Mouse (Mus musculus) midbrain, embryonic 16.5 days (tissue): Measurements from ENCODE around the gene Cd80. TPM values are rescaled to one million over a fixed set of nuclear protein-coding genes. Genes with fewer than 3 reads are reported as not detected.

Experiments used
- ATAC-seq: fragments of 200-750 bp; cut with Nextera tagmentation; 2 replicates; pipeline ENCODE4 v1.8.0; 2017; ENCODE audit warnings: moderate TSS enrichment
- H3K27ac ChIP-seq: fragments of 300-500 bp; sonication (generic); 2 replicates; pipeline ENCODE4 v1.5.1; 2014; ENCODE audit warnings: mild to moderate bottlenecking, low read length, mixed read lengths
- H3K27me3 ChIP-seq: fragments of 300-500 bp; sonication (generic); 2 replicates; pipeline ENCODE4 v1.6.1; 2014; ENCODE audit warnings: low read depth, low read length, mixed read lengths; ENCODE audit not compliant: control insufficient read depth, insufficient read depth
- H3K36me3 ChIP-seq: fragments of 300-500 bp; sonication (generic); 2 replicates; pipeline ENCODE4 v1.6.1; 2014; ENCODE audit warnings: mild to moderate bottlenecking, low read length, moderate library complexity, mixed read lengths; ENCODE audit not compliant: control insufficient read depth, insufficient read depth
- H3K4me1 ChIP-seq: fragments of 300-500 bp; sonication (generic); 2 replicates; pipeline ENCODE4 v1.6.1; 2014; ENCODE audit warnings: mild to moderate bottlenecking, low read length, mixed read lengths; ENCODE audit not compliant: control insufficient read depth, insufficient read depth
- H3K4me2 ChIP-seq: fragments of 300-500 bp; sonication (generic); 2 replicates; pipeline ENCODE4 v1.6.1; 2014; ENCODE audit warnings: mild to moderate bottlenecking, low read length, mixed read lengths
- H3K4me3 ChIP-seq: fragments of 300-500 bp; sonication (generic); 2 replicates; pipeline ENCODE4 v1.5.1; 2014; ENCODE audit warnings: low read depth, mild to moderate bottlenecking, low read length, moderate library complexity, mixed read lengths
- H3K9ac ChIP-seq: fragments of 300-500 bp; sonication (generic); 2 replicates; pipeline ENCODE4 v1.6.1; 2014; ENCODE audit warnings: low read depth, low read length, mixed read lengths
- H3K9me3 ChIP-seq: fragments of 300-500 bp; sonication (generic); replicated peaks from 2 replicates; pipeline ENCODE4 v1.6.1; 2014; ENCODE audit warnings: mild to moderate bottlenecking, low read length, mixed read lengths; ENCODE audit not compliant: control insufficient read depth, poor library complexity, severe bottlenecking
- WGBS: fragments of 180-500 bp; shearing (Covaris S2); extraction: QIAGEN DNeasy Blood & Tissue Kit; methylation state at CpG from one replicate; pipeline ENCODE4 v1.1.7; 2014; 5-methylcytosine and 5-hydroxymethylcytosine counted together
- polyA plus RNA-seq: library from polyadenylated mRNA; unstranded; fragments of >200 nt; fragmentation: Nextera tagmentation; extraction: Ambion mirVana; gene quantifications from 2 replicates; pipeline ENCODE4 v1.2.1, GENCODE M21; 2015

The Cd80 gene
- polyA plus RNA-seq, 1 experiment from 2014 or later, result 0.46 TPM

- Histone ChIP-seq H3K9me3 (no peaks in the 10 kb centered on the region), H3K27ac (no peak overlapping the region), H3K4me3 (no peak overlapping the region), H3K9ac (no peak overlapping the region), H3K27me3 (no peaks in the 10 kb centered on the region), H3K4me2 (no peak overlapping the region), H3K36me3 (peaks cover 2% of the 10 kb centered on the region; the same call in 1 of the 2 replicates), H3K4me1 (peaks cover 9% of the 10 kb centered on the region)
- 86% methylated on average over 11 of the region's 11 CpGs for WGBS
- ATAC-seq, result no peak
Measured at GRCm38 (mm10) chr16:38454533-38455254, 667 bp upstream of the Cd80 start.

- Histone ChIP-seq H3K9me3 (no peaks in the 10 kb centered on the region), H3K36me3 (no peaks in the 10 kb centered on the region), H3K4me3 (no peak overlapping the region), H3K4me2 (no peak overlapping the region), H3K9ac (no peak overlapping the region), H3K27me3 (no peaks in the 10 kb centered on the region), H3K4me1 (no peaks in the 10 kb centered on the region), H3K27ac (no peak overlapping the region)
- ATAC-seq, result no peak
- 68% methylated on average over 11 of the region's 11 CpGs for WGBS
Measured at GRCm38 (mm10) chr16:38456812-38457567, 1.6 kb downstream of the Cd80 start.

GRCm38 (mm10) chr16:38458600-38459280 is 3.4 kb downstream of the Cd80 start:
- H3K27me3 ChIP-seq, result no peaks in the 10 kb centered on the region
- H3K27ac ChIP-seq, result no peak overlapping the region
- H3K4me2 ChIP-seq, result no peak overlapping the region
- ATAC-seq, result no peak
- no peaks in the 10 kb centered on the region for H3K9me3 ChIP-seq
- WGBS, result 74% methylated on average over 6 of the region's 6 CpGs
- H3K9ac ChIP-seq, result no peak overlapping the region
- H3K4me1 ChIP-seq, result no peaks in the 10 kb centered on the region
- H3K36me3 ChIP-seq, result no peaks in the 10 kb centered on the region
- H3K4me3 ChIP-seq, result no peak overlapping the region

GRCm38 (mm10) chr16:38459990-38460389 is 4.6 kb downstream of the Cd80 start:
- Histone ChIP-seq H3K4me1 (no peaks in the 10 kb centered on the region), H3K9ac (no peak overlapping the region), H3K4me3 (no peak overlapping the region), H3K27me3 (no peaks in the 10 kb centered on the region), H3K27ac (no peak overlapping the region), H3K4me2 (no peak overlapping the region), H3K36me3 (no peaks in the 10 kb centered on the region), H3K9me3 (no peaks in the 10 kb centered on the region)
- WGBS, result 92% methylated on average over 4 of the region's 4 CpGs
- no peak for ATAC-seq

DNA sequence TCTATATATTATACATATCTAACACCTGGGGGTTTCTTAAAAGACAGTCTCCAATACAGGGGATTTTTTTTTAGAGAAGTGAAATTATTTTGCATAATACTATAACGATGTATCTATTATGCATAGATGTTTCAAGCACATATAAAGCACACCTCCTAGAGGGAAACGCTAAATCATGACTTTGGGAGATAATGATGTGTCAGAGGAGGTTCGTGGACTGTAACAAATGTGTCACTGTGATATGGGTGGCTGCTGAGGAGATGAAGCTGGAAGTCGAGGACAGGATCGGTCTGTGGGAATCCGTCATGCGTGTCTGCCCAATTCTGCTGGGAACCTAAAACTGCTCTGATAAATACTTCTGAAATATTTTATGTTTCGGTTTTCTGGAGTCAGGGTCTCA is 6.4 kb downstream of the Cd80 start:
- WGBS, result 81% methylated on average over 8 of the region's 8 CpGs
- H3K9me3 ChIP-seq, result no peaks in the 10 kb centered on the region
- no peaks in the 10 kb centered on the region for H3K36me3 ChIP-seq

GRCm38 (mm10) chr16:38462161-38462560 is 6.8 kb downstream of the Cd80 start:
- Histone ChIP-seq H3K4me1 (no peaks in the 10 kb centered on the region), H3K36me3 (no peaks in the 10 kb centered on the region), H3K4me3 (no peak overlapping the region), H3K27me3 (no peaks in the 10 kb centered on the region), H3K4me2 (no peak overlapping the region), H3K27ac (no peak overlapping the region), H3K9me3 (no peaks in the 10 kb centered on the region), H3K9ac (no peak overlapping the region)
- WGBS, result 89% methylated on average over 7 of the region's 7 CpGs
- no peak for ATAC-seq

More for the DNA sequence above, 6.4 kb downstream of the Cd80 start:
- Histone ChIP-seq H3K4me1 (no peaks in the 10 kb centered on the region), H3K27me3 (no peaks in the 10 kb centered on the region), H3K27ac (no peak overlapping the region), H3K9ac (no peak overlapping the region), H3K4me2 (no peak overlapping the region), H3K4me3 (no peak overlapping the region)
- ATAC-seq, result no peak

DNA sequence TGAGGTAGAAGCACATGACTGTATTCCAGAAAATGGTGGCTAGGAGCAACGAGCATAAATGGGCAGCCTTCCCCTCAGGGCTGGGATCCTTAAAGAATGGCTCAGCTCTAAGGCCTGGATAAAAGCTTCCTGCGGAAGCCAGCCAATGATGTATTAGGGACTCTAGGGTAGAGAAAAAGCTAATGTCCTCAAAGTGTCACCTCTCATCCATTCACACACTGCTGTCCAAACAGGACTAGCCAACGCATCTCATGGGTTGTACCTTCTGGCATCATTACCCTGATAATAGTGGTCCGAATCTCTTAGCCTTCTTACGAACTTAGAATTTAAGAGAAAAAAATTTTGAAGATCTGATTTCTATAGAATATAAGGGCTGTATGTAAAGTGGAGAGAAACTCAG is 7.9 kb downstream of the Cd80 start:
- Histone ChIP-seq H3K9me3 (no peaks in the 10 kb centered on the region), H3K4me3 (no peak overlapping the region), H3K4me2 (no peak overlapping the region), H3K9ac (no peak overlapping the region), H3K27ac (no peak overlapping the region), H3K27me3 (no peaks in the 10 kb centered on the region), H3K36me3 (no peaks in the 10 kb centered on the region), H3K4me1 (no peaks in the 10 kb centered on the region)
- 91% methylated on average over 5 of the region's 5 CpGs for WGBS
- no peak for ATAC-seq

DNA sequence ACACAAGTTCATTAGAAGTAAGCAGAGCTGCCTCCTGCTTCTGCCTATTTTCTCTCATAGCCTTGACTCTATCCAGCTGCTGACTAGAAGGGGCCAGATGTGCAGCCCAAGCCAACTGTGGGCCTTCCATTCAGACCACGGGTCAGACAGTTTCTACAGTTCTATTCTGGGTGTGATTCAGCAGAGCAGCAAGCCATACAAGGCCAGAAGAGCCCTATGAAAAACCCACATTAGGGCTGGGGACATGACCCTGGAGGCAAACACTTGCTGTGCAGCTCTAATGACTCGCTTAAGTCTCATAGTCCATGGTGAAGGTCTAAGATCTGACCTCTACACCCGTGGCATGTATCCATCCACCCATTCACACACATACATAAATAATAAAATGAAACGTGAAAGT is 10.7 kb downstream of the Cd80 start:
- no peak overlapping the region for H3K27ac ChIP-seq
- WGBS, result 86% methylated on average over 4 of the region's 4 CpGs
- H3K4me3 ChIP-seq, result no peak overlapping the region
- H3K9ac ChIP-seq, result no peak overlapping the region
- no peak overlapping the region for H3K4me2 ChIP-seq
- no peaks in the 10 kb centered on the region for H3K4me1 ChIP-seq
- H3K9me3 ChIP-seq, result no peaks in the 10 kb centered on the region
- no peak for ATAC-seq
- no peaks in the 10 kb centered on the region for H3K27me3 ChIP-seq
- no peaks in the 10 kb centered on the region for H3K36me3 ChIP-seq
